Mouse (Mus musculus): ENCODE data around the gene Glis1.

DNA sequence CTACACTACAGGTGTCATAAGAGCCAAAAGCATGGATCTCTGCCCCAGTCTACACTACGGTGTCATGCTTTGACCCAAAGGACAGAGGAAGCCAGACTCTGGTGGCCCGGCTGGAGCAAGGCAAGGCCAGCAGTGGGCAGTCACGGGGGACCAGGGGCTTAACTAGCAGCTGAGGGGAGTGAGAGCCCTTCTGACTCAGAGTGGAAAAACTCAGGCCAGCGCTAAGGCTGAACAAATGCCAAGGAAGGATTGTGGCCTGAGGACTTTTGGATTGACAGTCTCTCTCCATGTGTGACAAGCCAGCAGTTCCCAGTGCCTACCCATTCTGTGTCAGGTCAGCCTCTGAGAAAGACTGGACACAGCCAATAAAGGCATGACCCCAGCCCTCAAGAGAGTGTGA is 159.0 kb downstream of the Glis1 start:
- TF ChIP-seq POLR2A (IDR thresholded peaks at IDR 0.05; ENCODE audit: borderline replicate concordance, insufficient read depth, low read length) (no peak), CTCF (IDR thresholded peaks at IDR 0.05; ENCODE audit: borderline replicate concordance, insufficient read depth, low read depth, low read length) (no peak)
